Mouse (Mus musculus) midbrain, embryonic 12.5 days (tissue): Measurements from ENCODE around the gene Erbb2. TPM values are rescaled to one million over a fixed set of nuclear protein-coding genes. Genes with fewer than 3 reads are reported as not detected.
A peak's percentile ranks its signal among the peaks of the same experiment; 100 is the strongest.

Source experiments
- ATAC-seq: fragments of 200-750 bp; cut with Nextera tagmentation; 2 replicates; pipeline ENCODE4 v1.8.0; 2017; ENCODE audit warnings: low read depth, moderate TSS enrichment, moderate library complexity; ENCODE audit not compliant: low FRiP score
- H3K27ac ChIP-seq: fragments of 300-500 bp; sonication (generic); replicated peaks from 2 replicates; pipeline ENCODE4 v1.5.1; 2016; ENCODE audit warnings: mild to moderate bottlenecking
- H3K27me3 ChIP-seq: fragments of 300-500 bp; sonication (generic); 2 replicates; pipeline ENCODE4 v1.6.1; 2016; ENCODE audit warnings: mild to moderate bottlenecking
- H3K36me3 ChIP-seq: fragments of 300-500 bp; sonication (generic); 2 replicates; pipeline ENCODE4 v1.6.1; 2016
- H3K4me1 ChIP-seq: fragments of 300-500 bp; sonication (generic); 2 replicates; pipeline ENCODE4 v1.6.1; 2016
- H3K4me2 ChIP-seq: fragments of 300-500 bp; sonication (generic); replicated peaks from 2 replicates; pipeline ENCODE4 v1.6.1; 2016; ENCODE audit warnings: mild to moderate bottlenecking, moderate library complexity
- H3K4me3 ChIP-seq: fragments of 300-500 bp; sonication (generic); 2 replicates; pipeline ENCODE4 v1.5.1; 2016; ENCODE audit warnings: mild to moderate bottlenecking
- H3K9ac ChIP-seq: fragments of 300-500 bp; sonication (generic); replicated peaks from 2 replicates; pipeline ENCODE4 v1.6.1; 2016; ENCODE audit warnings: mild to moderate bottlenecking, moderate library complexity
- H3K9me3 ChIP-seq: fragments of 300-500 bp; sonication (generic); 2 replicates; pipeline ENCODE4 v1.6.1; 2016; ENCODE audit warnings: mild to moderate bottlenecking
- WGBS: fragments of 180-500 bp; shearing (Covaris S2); methylation state at CpG from one replicate; pipeline ENCODE4 v1.1.7; 2016; 5-methylcytosine and 5-hydroxymethylcytosine counted together
- polyA plus RNA-seq: library from polyadenylated mRNA; unstranded; fragments of >200 nt; fragmentation: Nextera tagmentation; extraction: Ambion mirVana; gene quantifications from 2 replicates; pipeline ENCODE4 v1.2.1, GENCODE M21; 2016

The Erbb2 gene
- polyA plus RNA-seq, 1 experiment from 2014 or later = 17.4 TPM

DNA sequence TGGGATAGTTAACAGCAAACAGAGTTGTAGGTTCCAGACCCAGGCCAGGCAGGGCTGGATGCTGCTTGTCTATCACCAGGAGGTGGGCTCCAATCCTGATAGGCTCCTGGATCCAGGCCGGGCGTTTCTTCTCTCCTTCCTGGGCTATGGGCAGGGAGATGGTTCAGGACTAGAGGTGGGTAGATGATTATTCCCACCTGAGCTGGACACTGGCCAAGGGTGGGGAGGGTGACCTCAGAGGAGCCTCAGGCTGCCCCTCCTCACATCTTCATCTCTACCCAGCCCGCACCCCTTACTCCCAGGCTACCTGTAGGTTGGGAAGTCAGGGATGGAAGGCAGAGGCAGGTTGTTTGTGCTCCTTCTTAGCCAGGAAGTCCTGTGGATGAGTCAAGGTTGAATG, 37.1 kb downstream of the Erbb2 start:
- H3K27ac ChIP-seq = no peak overlapping the region
- H3K27me3 ChIP-seq = peaks cover 66% of the 10 kb centered on the region
- no peak overlapping the region for H3K4me2 ChIP-seq
- no peaks in the 10 kb centered on the region for H3K9me3 ChIP-seq
- H3K4me1 ChIP-seq = peaks cover 14% of the 10 kb centered on the region; the same call in 1 of the 2 replicates
- H3K9ac ChIP-seq = no peak overlapping the region
- no peak for ATAC-seq
- 87% methylated on average over 3 of the region's 3 CpGs for WGBS
- no peak overlapping the region for H3K4me3 ChIP-seq
- H3K36me3 ChIP-seq = no peaks in the 10 kb centered on the region

DNA sequence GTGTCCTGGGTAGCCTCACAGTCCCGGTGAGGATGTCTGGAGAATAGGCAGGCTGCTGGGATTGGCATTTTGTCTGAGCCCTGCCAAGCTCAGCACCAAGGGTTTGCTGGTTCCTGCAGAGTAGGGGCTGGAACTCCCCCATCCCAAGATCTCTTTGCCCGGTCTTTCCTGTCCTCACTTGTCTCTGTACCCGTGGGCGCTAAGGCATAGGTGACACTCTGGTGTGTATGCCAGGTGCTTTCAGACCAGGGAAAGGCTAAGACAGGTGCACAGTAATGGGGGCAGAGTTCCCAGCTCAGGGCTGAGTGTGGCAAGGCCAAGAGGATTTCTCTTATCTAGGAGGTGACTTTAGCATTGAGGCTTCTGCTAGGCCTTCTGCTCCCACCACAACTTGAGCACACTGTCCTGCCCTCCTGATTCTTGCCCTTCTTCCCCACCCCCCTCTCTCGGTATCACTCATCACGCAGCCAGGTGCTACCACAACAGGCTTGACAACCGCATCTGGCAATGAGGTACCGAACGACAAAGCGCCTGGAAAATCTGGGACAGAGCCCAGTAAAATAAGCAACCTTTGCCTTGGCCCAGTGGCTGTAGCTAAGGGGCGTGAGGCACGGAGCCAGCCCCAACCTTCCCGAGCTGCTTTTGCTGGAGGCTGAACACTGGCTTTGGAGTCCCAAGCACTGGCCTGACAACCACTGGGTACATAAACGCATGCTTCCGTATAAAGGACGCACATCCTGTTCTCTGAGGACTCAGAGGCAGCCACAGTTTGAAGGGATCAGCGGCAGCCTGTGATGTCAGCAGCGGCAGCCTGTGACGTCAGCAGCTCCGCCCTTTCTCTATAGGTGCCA, 37.9 kb downstream of the Erbb2 start:
- no peak for ATAC-seq
- Histone ChIP-seq H3K27ac (no peak overlapping the region), H3K4me2 (no peak overlapping the region), H3K4me1 (peaks cover 14% of the 10 kb centered on the region; the same call in 1 of the 2 replicates), H3K9ac (no peak overlapping the region), H3K36me3 (no peaks in the 10 kb centered on the region), H3K27me3 (peaks cover 71% of the 10 kb centered on the region), H3K4me3 (no peak overlapping the region), H3K9me3 (no peaks in the 10 kb centered on the region)
- WGBS = 88% methylated on average over 20 of the region's 20 CpGs

DNA sequence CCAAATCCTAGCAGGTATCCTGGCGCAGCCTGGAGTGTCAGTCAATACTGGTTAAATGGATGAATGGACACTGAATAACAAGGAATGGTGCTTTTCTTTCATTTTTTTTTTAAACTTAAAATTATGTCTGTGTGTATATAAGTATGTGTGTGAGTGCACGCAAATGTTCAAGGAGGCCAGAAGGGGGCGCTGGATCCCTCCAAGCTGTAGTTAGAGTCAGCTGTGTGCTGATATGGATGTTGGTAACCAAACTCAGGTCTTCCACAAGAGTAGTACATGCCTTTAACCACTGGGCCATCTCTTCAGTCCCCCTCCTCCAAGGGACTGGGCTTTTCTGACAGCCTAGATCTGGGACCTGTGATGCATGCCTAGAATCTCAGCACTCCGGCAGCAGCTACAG, 43.2 kb downstream of the Erbb2 start:
- ATAC-seq = no peak
- no peak overlapping the region for H3K4me3 ChIP-seq
- H3K9me3 ChIP-seq = no peaks in the 10 kb centered on the region
- peaks cover 59% of the 10 kb centered on the region for H3K27me3 ChIP-seq
- H3K9ac ChIP-seq = no peak overlapping the region
- no peak overlapping the region for H3K4me2 ChIP-seq
- H3K36me3 ChIP-seq = no peaks in the 10 kb centered on the region
- 90% methylated on average over 4 of the region's 4 CpGs for WGBS
- H3K27ac ChIP-seq = no peak overlapping the region
- H3K4me1 ChIP-seq = peaks cover 12% of the 10 kb centered on the region

- no peaks in the 10 kb centered on the region for H3K9me3 ChIP-seq
- no peak overlapping the region for H3K27ac ChIP-seq
- ATAC-seq = no peak
- H3K4me1 ChIP-seq = peaks cover 12% of the 10 kb centered on the region
- H3K4me2 ChIP-seq = no peak overlapping the region
- no peak overlapping the region for H3K9ac ChIP-seq
- 90% methylated on average over 5 of the region's 5 CpGs for WGBS
- no peak overlapping the region for H3K4me3 ChIP-seq
- no peaks in the 10 kb centered on the region for H3K36me3 ChIP-seq
- peaks cover 64% of the 10 kb centered on the region for H3K27me3 ChIP-seq
Observed at GRCm38 (mm10) chr11:98456545-98456944, 44.3 kb downstream of the Erbb2 start.

DNA sequence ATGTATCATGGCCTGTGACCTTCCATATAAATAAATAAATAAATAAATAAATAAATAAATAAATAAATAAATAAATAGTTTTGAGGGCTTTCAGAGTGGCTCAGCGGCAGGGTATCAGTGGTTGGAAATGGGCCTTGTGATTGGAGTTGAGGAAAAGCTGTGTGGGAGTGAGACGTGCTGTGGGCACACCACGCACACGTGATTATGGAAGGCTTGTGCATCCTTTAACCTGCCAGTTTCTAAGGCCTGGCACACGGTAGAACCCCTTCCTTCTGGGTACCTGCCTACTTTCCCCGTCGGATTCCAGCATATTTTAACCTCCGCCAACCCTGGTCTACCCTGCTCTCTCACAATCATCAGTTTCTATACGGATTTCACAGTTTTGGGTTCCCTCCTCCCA, 44.7 kb downstream of the Erbb2 start:
- no peaks in the 10 kb centered on the region for H3K36me3 ChIP-seq
- no peaks in the 10 kb centered on the region for H3K9me3 ChIP-seq
- ATAC-seq = 0 out of 2 replicates have a peak, but pooled peaks have one; percentile 27
- peaks cover 64% of the 10 kb centered on the region for H3K27me3 ChIP-seq
- WGBS = 29% methylated on average over 9 of the region's 9 CpGs
- peaks cover 12% of the 10 kb centered on the region for H3K4me1 ChIP-seq
- H3K27ac ChIP-seq = peak overlapping the region; percentile 54; the same call in 1 of the 2 replicates
- H3K4me3 ChIP-seq = peak overlapping the region; percentile 60
- H3K9ac ChIP-seq = peak overlapping the region; percentile 58
- H3K4me2 ChIP-seq = peak overlapping the region; percentile 80

GRCm38 (mm10) chr11:98457367-98458120, 45.3 kb downstream of the Erbb2 start:
- peak overlapping the region; percentile 60 for H3K4me3 ChIP-seq
- H3K36me3 ChIP-seq = no peaks in the 10 kb centered on the region
- peak overlapping the region; percentile 80 for H3K4me2 ChIP-seq
- peak overlapping the region; percentile 54; the same call in 1 of the 2 replicates for H3K27ac ChIP-seq
- peak; percentile 87 for ATAC-seq
- no peaks in the 10 kb centered on the region for H3K9me3 ChIP-seq
- H3K9ac ChIP-seq = peak overlapping the region; percentile 58
- H3K4me1 ChIP-seq = peaks cover 12% of the 10 kb centered on the region
- H3K27me3 ChIP-seq = peaks cover 59% of the 10 kb centered on the region
- under 1% methylated on average over 34 of the region's 64 CpGs for WGBS

GRCm38 (mm10) chr11:98458121-98458990, 46.1 kb downstream of the Erbb2 start:
- peak; percentile 62 for ATAC-seq
- Histone ChIP-seq H3K9ac (peak overlapping the region; percentile 58), H3K36me3 (no peaks in the 10 kb centered on the region), H3K9me3 (no peaks in the 10 kb centered on the region), H3K27me3 (peaks cover 58% of the 10 kb centered on the region), H3K27ac (no peak overlapping the region), H3K4me2 (peak overlapping the region; percentile 80), H3K4me3 (peak overlapping the region; percentile 60), H3K4me1 (peaks cover 12% of the 10 kb centered on the region)
- 4% methylated on average over 30 of the region's 30 CpGs for WGBS

GRCm38 (mm10) chr11:98459071-98459741, 46.9 kb downstream of the Erbb2 start:
- no peak for ATAC-seq
- Histone ChIP-seq H3K27ac (no peak overlapping the region), H3K9me3 (no peaks in the 10 kb centered on the region), H3K4me1 (peaks cover 12% of the 10 kb centered on the region), H3K9ac (no peak overlapping the region), H3K27me3 (peaks cover 57% of the 10 kb centered on the region), H3K36me3 (no peaks in the 10 kb centered on the region), H3K4me3 (no peak overlapping the region), H3K4me2 (no peak overlapping the region)
- 23% methylated on average over 11 of the region's 11 CpGs for WGBS

DNA sequence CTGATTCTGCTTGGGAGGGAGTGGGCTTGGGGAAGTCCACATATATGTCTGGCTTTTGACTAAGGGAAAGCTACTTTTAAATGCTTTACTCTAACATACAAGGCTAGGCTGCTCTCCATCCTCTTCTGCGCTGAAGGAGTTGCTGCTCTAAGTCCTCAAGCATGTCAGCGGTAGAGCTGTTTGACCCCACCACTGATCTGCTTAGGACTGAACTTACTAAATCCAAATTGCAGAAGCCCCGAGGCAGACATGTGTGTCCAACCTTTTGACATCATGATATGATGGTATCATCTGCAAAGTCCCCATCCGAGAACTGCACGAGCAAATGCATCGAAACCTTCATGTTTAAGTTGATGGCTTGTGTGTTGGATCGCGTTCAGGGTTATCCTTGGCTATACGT, 47.6 kb downstream of the Erbb2 start:
- H3K27ac ChIP-seq = no peak overlapping the region
- no peak overlapping the region for H3K4me3 ChIP-seq
- WGBS = 82% methylated on average over 9 of the region's 9 CpGs
- H3K36me3 ChIP-seq = no peaks in the 10 kb centered on the region
- H3K4me2 ChIP-seq = no peak overlapping the region
- H3K27me3 ChIP-seq = peaks cover 51% of the 10 kb centered on the region
- H3K9ac ChIP-seq = no peak overlapping the region
- peaks cover 12% of the 10 kb centered on the region for H3K4me1 ChIP-seq
- no peaks in the 10 kb centered on the region for H3K9me3 ChIP-seq
- no peak for ATAC-seq

DNA sequence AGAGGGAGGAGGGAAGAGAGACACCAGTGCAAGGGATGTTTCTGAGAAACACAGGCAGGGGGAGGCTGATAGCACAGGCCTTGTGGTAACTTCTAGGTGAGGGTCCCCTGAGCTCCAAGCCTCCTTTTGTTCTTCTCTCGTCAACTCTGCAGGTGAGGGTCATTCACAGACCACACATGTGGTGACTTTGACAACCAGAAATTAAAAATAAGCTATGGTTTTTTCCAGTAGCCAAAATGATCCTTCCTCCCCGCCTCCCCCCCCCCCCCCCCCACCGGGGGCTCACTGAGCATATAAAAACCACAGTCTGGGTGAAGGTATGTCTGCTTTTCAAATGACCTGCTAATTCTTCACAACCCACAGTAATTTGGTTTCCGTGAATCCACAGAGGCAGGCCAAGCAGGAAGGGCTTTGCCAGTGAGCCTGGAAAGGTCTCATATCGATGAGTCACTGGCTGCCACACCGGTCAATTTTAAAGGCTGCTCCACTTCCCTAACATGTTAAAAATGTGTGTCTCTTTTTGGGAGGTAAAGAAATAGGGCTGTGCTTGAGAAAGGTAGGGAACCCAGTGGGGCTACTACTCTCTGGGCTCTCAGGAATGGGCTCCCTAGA, 48.9 kb downstream of the Erbb2 start:
- H3K27me3 ChIP-seq = peaks cover 40% of the 10 kb centered on the region
- H3K4me3 ChIP-seq = no peak overlapping the region
- peaks cover 12% of the 10 kb centered on the region for H3K4me1 ChIP-seq
- H3K9me3 ChIP-seq = no peaks in the 10 kb centered on the region
- 54% methylated on average over 6 of the region's 6 CpGs for WGBS
- H3K27ac ChIP-seq = no peak overlapping the region
- H3K36me3 ChIP-seq = no peaks in the 10 kb centered on the region
- H3K4me2 ChIP-seq = no peak overlapping the region
- no peak overlapping the region for H3K9ac ChIP-seq
- no peak for ATAC-seq

DNA sequence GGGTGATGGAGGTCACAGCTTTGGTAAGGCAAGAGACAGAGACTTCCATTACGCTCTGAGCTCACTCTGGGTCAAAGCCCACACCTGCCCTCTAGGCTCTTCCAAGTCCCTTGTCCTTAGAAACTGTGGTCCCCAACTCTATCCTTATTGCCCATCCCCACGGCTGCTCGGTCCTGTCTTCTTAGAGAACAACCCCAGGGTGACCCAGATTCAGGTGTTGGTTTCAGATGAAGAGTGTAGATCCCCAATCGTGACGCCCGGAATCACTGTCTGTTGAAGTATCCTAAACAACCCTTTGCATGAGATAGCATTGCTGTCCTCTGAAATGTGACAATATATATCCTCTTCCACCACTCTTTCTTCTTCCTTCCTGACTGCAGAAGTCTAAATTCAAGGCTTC, 50.0 kb downstream of the Erbb2 start:
- peaks cover 36% of the 10 kb centered on the region for H3K27me3 ChIP-seq
- no peak overlapping the region for H3K4me3 ChIP-seq
- ATAC-seq = no peak
- 90% methylated on average over 6 of the region's 6 CpGs for WGBS
- no peak overlapping the region for H3K9ac ChIP-seq
- no peak overlapping the region for H3K27ac ChIP-seq
- no peak overlapping the region for H3K4me2 ChIP-seq
- H3K36me3 ChIP-seq = no peaks in the 10 kb centered on the region
- no peaks in the 10 kb centered on the region for H3K9me3 ChIP-seq
- H3K4me1 ChIP-seq = peaks cover 8% of the 10 kb centered on the region; the same call in 1 of the 2 replicates
